Comparison of ENCODE assay signal across 26 mouse cellular contexts in the genomic region with DNA sequence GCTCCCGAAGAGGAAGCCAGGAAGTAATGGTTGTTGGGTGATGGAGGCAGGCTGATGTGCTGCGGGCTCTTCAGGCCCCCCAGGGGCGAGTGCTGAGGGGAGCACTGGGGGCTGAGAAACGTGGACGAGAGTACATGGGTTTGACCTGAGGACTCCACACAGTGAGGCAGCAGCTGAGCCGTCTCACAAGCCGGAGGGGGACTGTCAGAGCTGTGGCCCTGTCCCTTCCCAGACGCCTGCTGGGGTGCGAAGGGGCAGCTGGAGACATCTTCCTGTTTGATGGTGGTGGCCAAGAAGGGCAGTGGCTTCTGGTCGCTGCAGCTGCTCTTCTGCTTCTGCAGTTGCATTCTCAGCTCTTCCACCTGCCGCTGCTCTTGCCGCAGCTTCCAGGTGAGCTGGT. TPM values are rescaled to one million over a fixed set of nuclear protein-coding genes. Genes with fewer than 3 reads are reported as not detected.
A peak's percentile ranks its signal among the peaks of the same experiment; 100 is the strongest.
DNase-seq lines count a peak whose midpoint lies in the region; ATAC-seq and TF ChIP-seq lines count a peak whose summit lies in the region.
"Had no signal": no experiment of that assay in that cellular context is flagged by ENCODE, and none has a peak within 500 bp of the region (broad histone marks: within the 10 kb centered on the region; RNA-seq: fewer than 3 reads in every experiment).

No protein-coding gene starts in this region.

- no peak overlapping the region for H3K9ac ChIP-seq in kidney, embryonic 15.5 days
- no peak overlapping the region for H3K9ac ChIP-seq in kidney, embryonic 16.5 days (replicated peaks; ENCODE audit: low read length)
- H3K9ac ChIP-seq: forebrain, embryonic 13.5 days; heart, embryonic 13.5 days; hindbrain, embryonic 12.5 days; hindbrain, embryonic 15.5 days had no signal

- no peak for TF ChIP-seq CTCF in kidney, adult 2 months (conservative IDR thresholded peaks at IDR 0.05; ENCODE audit: insufficient read depth, insufficient read length, low read depth, low read length)
- TF ChIP-seq CTCF in lung, adult 2 months (IDR thresholded peaks at IDR 0.05; ENCODE audit: insufficient read depth, low read length) = no peak

- no peak overlapping the region for H3K4me3 ChIP-seq in kidney, adult 2 months (ENCODE audit: insufficient read depth, low read depth, low read length)
- no peak overlapping the region for H3K4me3 ChIP-seq in kidney, embryonic 15.5 days (replicated peaks)
- no peak overlapping the region for H3K4me3 ChIP-seq in kidney, embryonic 16.5 days (ENCODE audit: low read length)
- no peak overlapping the region for H3K4me3 ChIP-seq in lung, adult 2 months (replicated peaks; ENCODE audit: extremely low read depth, low read depth, low read length)
- H3K4me3 ChIP-seq: forebrain, embryonic 10.5 days; forebrain, embryonic 13.5 days; heart, embryonic 13.5 days; hindbrain, embryonic 12.5 days; hindbrain, embryonic 15.5 days had no signal

- H3K36me3 ChIP-seq in kidney, adult 2 months (ENCODE audit: control insufficient read depth, insufficient read depth, low read length) = no peaks in the 10 kb centered on the region
- H3K36me3 ChIP-seq in kidney, embryonic 15.5 days = no peaks in the 10 kb centered on the region
- no peaks in the 10 kb centered on the region for H3K36me3 ChIP-seq in kidney, embryonic 16.5 days (ENCODE audit: insufficient read depth, low read length)
- H3K36me3 ChIP-seq: forebrain, embryonic 10.5 days; hindbrain, embryonic 12.5 days; hindbrain, embryonic 15.5 days had no signal

- no peaks in the 10 kb centered on the region for H3K9me3 ChIP-seq in kidney, embryonic 15.5 days (replicated peaks)
- no peaks in the 10 kb centered on the region for H3K9me3 ChIP-seq in kidney, embryonic 16.5 days (ENCODE audit: low read length)
- H3K9me3 ChIP-seq: forebrain, embryonic 10.5 days; forebrain, embryonic 13.5 days; heart, embryonic 13.5 days; hindbrain, embryonic 12.5 days; hindbrain, embryonic 15.5 days had no signal

- no peak for TF ChIP-seq POLR2A in kidney, adult 2 months (IDR thresholded peaks at IDR 0.05; ENCODE audit: low read depth, low read length)
- TF ChIP-seq POLR2A in lung, adult 2 months (IDR thresholded peaks at IDR 0.05; ENCODE audit: borderline replicate concordance, extremely low read depth, low read depth, low read length) = no peak

- no peak overlapping the region for H3K27ac ChIP-seq in kidney, adult 2 months (ENCODE audit: insufficient read depth, low read depth, low read length)
- H3K27ac ChIP-seq in kidney, embryonic 15.5 days = no peak overlapping the region
- H3K27ac ChIP-seq in kidney, embryonic 16.5 days (ENCODE audit: low read length) = no peak overlapping the region
- H3K27ac ChIP-seq: forebrain, embryonic 10.5 days; forebrain, embryonic 13.5 days; heart, embryonic 13.5 days; hindbrain, embryonic 12.5 days; hindbrain, embryonic 15.5 days had no signal

- H3K4me2 ChIP-seq in kidney, embryonic 15.5 days = no peak overlapping the region
- no peak overlapping the region for H3K4me2 ChIP-seq in kidney, embryonic 16.5 days (replicated peaks; ENCODE audit: low read depth, low read length)
- H3K4me2 ChIP-seq: forebrain, embryonic 13.5 days; heart, embryonic 13.5 days; hindbrain, embryonic 12.5 days; hindbrain, embryonic 15.5 days had no signal

- ATAC-seq in kidney, embryonic 15.5 days (replicated peaks; ENCODE audit: low FRiP score) = no peak
- no peak for ATAC-seq in kidney, embryonic 16.5 days (ENCODE audit: low FRiP score, low TSS enrichment)
- ATAC-seq: activated CD4-positive, CD25-positive, alpha-beta regulatory T cell, adult 4 months; CD4-positive, CD25-positive, alpha-beta regulatory T cell, adult 4 months; forebrain, embryonic 13.5 days; forebrain, embryonic 16.5 days had no signal

- H3K27me3 ChIP-seq in kidney, adult 2 months (replicated peaks; ENCODE audit: control insufficient read depth, insufficient read depth, low read length) = no peaks in the 10 kb centered on the region
- no peaks in the 10 kb centered on the region for H3K27me3 ChIP-seq in kidney, embryonic 15.5 days
- no peaks in the 10 kb centered on the region for H3K27me3 ChIP-seq in kidney, embryonic 16.5 days (ENCODE audit: insufficient read depth, low read length)
- H3K27me3 ChIP-seq: forebrain, embryonic 13.5 days; heart, embryonic 13.5 days; hindbrain, embryonic 12.5 days; hindbrain, embryonic 15.5 days had no signal

- WGBS in kidney, adult 2 months = 68% methylated on average over 12 of the region's 12 CpGs
- WGBS in kidney, embryonic 15.5 days = 82% methylated on average over 12 of the region's 12 CpGs
- 77% methylated on average over 12 of the region's 12 CpGs for WGBS in kidney, embryonic 16.5 days
- 71% methylated on average over 12 of the region's 12 CpGs for WGBS in lung, adult 2 months

- DNase-seq in kidney, adult 2 months = peak; percentile 4
- DNase-seq in kidney, postnatal 14 days = peak; percentile 34
- peak; percentile 23 for DNase-seq in lung, postnatal 10 days
- DNase-seq in lung, adult 2 months = no peak
- DNase-seq in cerebellum, adult 9-10 months = no peak
- DNase-seq: adrenal gland, adult 8-10 months; adrenal gland, postnatal 25 days; cerebellum, adult 11-12 months; cerebellum, adult 8-10 months; cerebellum, postnatal 14 days; gastrocnemius, postnatal 10 days; gastrocnemius, postnatal 36 days had no signal

- H3K4me1 ChIP-seq in kidney, adult 2 months (ENCODE audit: control insufficient read depth, insufficient read depth, low read length) = no peaks in the 10 kb centered on the region
- no peaks in the 10 kb centered on the region for H3K4me1 ChIP-seq in kidney, embryonic 15.5 days
- H3K4me1 ChIP-seq in kidney, embryonic 16.5 days (ENCODE audit: insufficient read depth, low read length) = no peaks in the 10 kb centered on the region
- no peaks in the 10 kb centered on the region for H3K4me1 ChIP-seq in lung, adult 2 months (ENCODE audit: control insufficient read depth, insufficient read depth, low read length)
- H3K4me1 ChIP-seq: forebrain, embryonic 10.5 days; forebrain, embryonic 13.5 days; hindbrain, embryonic 12.5 days; hindbrain, embryonic 15.5 days had no signal

RNA-seq across cellular contexts. Expression of a gene that starts 24.2 kb away (rescaled TPM):
- polyA plus RNA-seq in kidney, adult 2 months (2012; rRNA removed) = 5.0 and 6.7 TPM in 2 replicates
- 7.1 and 7.4 TPM in 2 replicates for polyA plus RNA-seq in kidney, embryonic 15.5 days (2015; fragmentation: Nextera tagmentation; extraction: Ambion mirVana)
- polyA plus RNA-seq in kidney, embryonic 16.5 days (2015; fragmentation: Nextera tagmentation; extraction: Ambion mirVana) = 7.1 and 7.4 TPM in 2 replicates
- polyA plus RNA-seq in lung, adult 2 months (2012; rRNA removed) = 28.1 and 32.6 TPM in 2 replicates

RNA-seq across cellular contexts. Expression of a gene that starts 27.3 kb away (rescaled TPM):
- 0.09 and 0.11 TPM in 2 replicates for polyA plus RNA-seq in kidney, adult 2 months (2012; rRNA removed)
- 0.21 TPM in 1 of 2 replicates, not detected in the other for polyA plus RNA-seq in kidney, embryonic 15.5 days (2015; fragmentation: Nextera tagmentation; extraction: Ambion mirVana)
- 0.17 TPM in 1 of 2 replicates, not detected in the other for polyA plus RNA-seq in kidney, embryonic 16.5 days (2015; fragmentation: Nextera tagmentation; extraction: Ambion mirVana)
- polyA plus RNA-seq in lung, adult 2 months (2012; rRNA removed) = 0.27 and 0.32 TPM in 2 replicates
- polyA plus RNA-seq: activated CD4-positive, CD25-positive, alpha-beta regulatory T cell, adult 4 months; C2C12; CD4-positive, CD25-positive, alpha-beta regulatory T cell, adult 4 months; embryonic facial prominence, embryonic 11.5 days; embryonic facial prominence, embryonic 14.5 days; forebrain, embryonic 10.5 days; forebrain, embryonic 13.5 days; forebrain, embryonic 16.5 days; heart, embryonic 16.5 days; hindbrain, embryonic 12.5 days; hindbrain, embryonic 15.5 days had no signal

Comparison
In these comparisons a context has a peak if more than half of its experiments do, and no peak if none do; other contexts are left out.
1. DNase-seq: peak in kidney, adult 2 months (single experiment), kidney, postnatal 14 days (single experiment) and lung, postnatal 10 days (single experiment); none in lung, adult 2 months (single experiment) and cerebellum, adult 9-10 months (single experiment).